Mouse (Mus musculus) urinary bladder, postnatal 14 days (tissue): ENCODE measurements around the gene Rpl38.
A peak's percentile ranks its signal among the peaks of the same experiment; 100 is the strongest.

Source experiments
- DNase-seq: peaks from one replicate; pipeline ENCODE4 v3.0.0; 2021; ENCODE audit warnings: low spot score

Gene Rpl38

DNA sequence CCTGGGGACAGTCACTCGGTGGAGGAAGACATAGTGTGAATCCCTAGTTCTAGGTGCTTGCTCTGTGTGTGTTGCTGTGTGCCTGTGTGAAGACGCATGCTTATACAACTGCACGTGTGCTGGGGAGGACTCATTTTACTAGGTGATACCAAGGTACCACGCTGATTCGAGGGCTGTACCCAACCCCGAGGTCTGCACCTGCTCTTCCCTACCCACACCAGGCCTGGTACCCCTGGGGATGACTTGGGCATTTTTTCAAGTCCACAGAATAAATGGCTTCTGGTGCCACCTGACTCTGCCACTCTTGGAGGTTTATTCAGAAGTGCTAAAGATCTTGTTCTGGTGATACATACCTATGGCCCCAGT lies 34.7 kb downstream of the Rpl38 start:
- no peak for DNase-seq

DNA sequence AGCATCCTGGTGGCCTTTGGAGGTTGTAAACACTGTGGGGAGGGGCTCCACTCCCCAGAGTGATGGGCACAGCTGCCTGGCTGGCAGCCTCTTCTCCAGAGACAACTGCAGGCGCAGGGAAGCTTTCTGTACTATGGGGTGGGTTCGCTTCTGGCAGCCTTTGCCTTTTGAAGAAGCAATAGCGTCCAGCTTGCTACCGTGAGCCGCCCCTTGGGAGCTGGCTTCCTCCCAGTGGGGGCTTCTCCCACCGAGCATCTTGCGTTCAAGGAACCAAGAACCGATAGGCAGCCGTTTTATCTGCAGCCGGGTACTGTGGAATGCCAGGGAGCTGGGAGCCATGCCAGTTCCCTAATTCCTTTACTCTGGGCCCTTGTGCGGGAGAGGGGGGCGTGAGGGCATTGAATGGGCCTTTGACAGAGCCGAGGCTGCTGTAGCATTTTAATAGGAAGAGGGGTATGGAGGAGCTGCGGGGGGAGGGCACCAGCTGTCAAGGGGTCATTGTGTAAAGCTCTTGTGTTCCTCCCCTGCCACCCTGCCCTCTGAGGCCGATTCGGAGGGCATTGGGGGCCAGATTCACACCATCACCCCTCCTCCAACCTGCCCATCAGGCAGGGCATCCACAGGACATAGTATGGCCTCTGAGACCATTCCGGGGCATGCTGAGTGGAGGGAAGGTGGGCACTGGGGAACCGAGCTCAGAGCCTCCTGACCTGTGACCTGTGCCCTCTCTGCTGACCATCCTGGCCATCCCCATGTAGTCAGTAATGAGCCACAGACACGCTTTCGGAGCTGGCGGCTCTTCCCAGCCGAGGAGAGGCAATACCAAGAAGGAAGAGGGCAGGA lies 36.0 kb downstream of the Rpl38 start:
- DNase-seq = peak; percentile 10

GRCm38 (mm10) chr11:114706358-114706757 lies 38.0 kb downstream of the Rpl38 start:
- no peak for DNase-seq

GRCm38 (mm10) chr11:114711393-114711792 lies 43.1 kb downstream of the Rpl38 start:
- DNase-seq = no peak

GRCm38 (mm10) chr11:114711861-114712260 lies 43.5 kb downstream of the Rpl38 start:
- DNase-seq = no peak

GRCm38 (mm10) chr11:114714526-114714925 lies 46.2 kb downstream of the Rpl38 start:
- no peak for DNase-seq

- DNase-seq = peak; percentile 12
Measured at GRCm38 (mm10) chr11:114715531-114715930, 47.2 kb downstream of the Rpl38 start.

DNA sequence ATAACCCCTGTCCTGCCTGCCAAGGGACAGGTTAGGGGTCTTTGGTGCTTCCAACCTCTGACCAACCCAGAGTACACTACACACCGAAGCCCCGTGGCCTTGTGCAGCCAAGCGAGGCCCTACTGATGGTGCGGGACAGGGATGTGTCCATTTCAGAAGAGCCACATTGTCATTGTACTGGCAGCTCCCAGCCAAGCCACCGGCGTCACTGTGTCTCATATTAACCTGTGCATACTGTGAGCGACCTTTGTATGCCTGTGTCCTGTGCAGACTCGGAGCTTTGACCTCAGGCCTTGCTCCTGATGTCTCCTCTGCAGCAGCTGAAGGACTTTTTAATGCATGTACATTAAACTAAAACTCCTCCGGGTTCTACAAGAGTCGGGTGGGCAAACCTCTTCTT lies 52.2 kb downstream of the Rpl38 start:
- no peak for DNase-seq
